Mouse (Mus musculus) pancreas, adult 10 weeks (tissue): ENCODE data around the gene Lep. TPM values are rescaled to one million over a fixed set of nuclear protein-coding genes. Genes with fewer than 3 reads are reported as not detected.

ENCODE experiments used
- polyA plus RNA-seq: library from polyadenylated mRNA; stranded (reverse); fragments of 350-450 nt; fragmentation: Illumina TruSeq; extraction: RNeasy Lipid Tissue Mini Kit (QIAGEN cat#74804); gene quantifications from one replicate; pipeline ENCODE4 v1.2.3, GENCODE M21; 2015; ENCODE audit warnings: low read depth, low replicate concordance; ENCODE audit not compliant: insufficient read depth

The Lep gene
- polyA plus RNA-seq = 1.9 TPM

DNA sequence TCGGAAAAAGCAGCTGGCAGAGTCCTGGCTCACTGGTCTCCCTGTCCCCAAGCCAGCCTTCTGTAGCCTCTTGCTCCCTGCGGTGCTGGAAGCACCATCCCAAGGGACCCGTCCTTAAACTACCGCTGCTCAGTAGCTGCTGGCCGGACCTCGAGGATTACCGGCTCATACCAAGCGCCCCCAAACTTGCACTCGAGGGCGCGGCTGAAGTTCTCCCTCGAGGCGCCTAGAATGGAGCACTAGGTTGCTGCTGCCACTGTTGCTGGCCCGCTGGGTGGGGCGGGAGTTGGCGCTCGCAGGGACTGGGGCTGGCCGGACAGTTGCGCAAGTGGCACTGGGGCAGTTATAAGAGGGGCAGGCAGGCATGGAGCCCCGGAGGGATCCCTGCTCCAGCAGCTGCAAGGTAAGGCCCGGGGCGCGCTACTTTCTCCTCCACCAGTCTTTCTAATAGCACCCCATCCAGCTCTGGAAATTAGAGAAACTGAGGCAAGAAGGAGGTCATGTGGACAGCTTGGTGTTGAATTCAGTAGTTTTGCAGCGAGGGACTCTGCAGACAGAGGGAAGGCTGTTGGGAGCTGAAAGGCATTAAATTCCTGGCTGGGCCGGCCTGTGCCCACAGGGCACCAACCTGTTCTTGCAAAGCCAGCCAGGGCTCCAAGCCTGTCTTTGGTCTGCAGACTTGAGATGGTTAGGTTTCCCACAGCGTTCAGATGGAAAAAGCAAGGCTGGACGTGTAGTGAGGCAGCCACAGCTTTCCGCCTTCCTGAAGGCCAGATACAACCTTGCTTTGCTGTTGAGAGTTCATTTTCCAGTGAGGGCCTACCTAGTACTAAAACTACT, at the start of gene Lep:
TSS of gene Lep (plus strand) at position 375 of the 840 bp plus-strand sequence.

Other genes with a start within 250 kb of the Lep start
- gene Lrrc4, start 228.5 kb upstream of the Lep start, polyA plus RNA-seq = not detected
- 13.7 TPM for gene Rbm28, start 104.8 kb downstream of the Lep start, polyA plus RNA-seq
- 0.31 TPM for gene Prrt4, start 119.4 kb downstream of the Lep start, polyA plus RNA-seq
- 26.2 TPM for gene Impdh1, start 156.1 kb downstream of the Lep start, polyA plus RNA-seq
- 2.7 TPM for gene Hilpda, start 212.3 kb downstream of the Lep start, polyA plus RNA-seq
- 1.2 TPM for gene Fam71f2, start 219.4 kb downstream of the Lep start, polyA plus RNA-seq